Mouse (Mus musculus) olfactory bulb, adult 2 months (tissue): Measurements from ENCODE around the gene Sox15.

Source experiments
- CTCF ChIP-seq: fragments of 200-500 bp; IDR thresholded peaks from 2 replicates; pipeline ENCODE4 v1.5.1; 2012; ENCODE audit warnings: low read depth, mild to moderate bottlenecking, low read length, moderate library complexity; ENCODE audit not compliant: insufficient read depth
- POLR2A ChIP-seq: fragments of 200-500 bp; IDR thresholded peaks from 2 replicates; pipeline ENCODE4 v1.6.1; 2012; ENCODE audit warnings: mild to moderate bottlenecking, low read depth, low read length, moderate library complexity; ENCODE audit not compliant: insufficient read depth

GRCm38 (mm10) chr11:69699595-69699994, 44.5 kb downstream of the Sox15 start:
- TF ChIP-seq CTCF (no peak), POLR2A (no peak)
